Mouse (Mus musculus): ENCODE data around the gene Klrb1b.

Gene Klrb1b

DNA sequence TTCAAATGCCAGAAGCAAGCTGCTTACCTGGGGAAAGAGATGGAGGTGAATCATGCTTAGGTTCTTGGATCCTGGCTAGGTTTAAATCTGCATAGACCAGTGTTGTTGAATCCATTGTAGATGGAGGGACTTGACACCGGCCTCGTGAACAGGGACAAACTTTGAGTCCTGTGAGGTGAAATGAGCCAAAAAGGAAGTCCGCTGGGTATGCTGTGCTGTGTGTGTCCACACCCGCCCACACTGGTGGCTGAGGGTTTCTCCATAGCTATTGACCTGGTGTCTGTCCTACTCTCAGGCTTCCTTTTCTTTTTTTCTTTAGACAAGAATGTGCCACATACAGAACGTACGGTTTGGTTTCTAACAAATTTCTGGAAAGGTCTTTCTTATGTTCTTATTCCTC, at the start of gene Klrb1b, which contains the start of gene Gm44511:
Gene Klrb1b, minus strand, starts transcription at position 200 of the 400 bp plus-strand sequence.
Gene Gm44511, minus strand, starts transcription at position 184 of the 400 bp plus-strand sequence.
- no peak for DNase-seq (ENCODE audit: low spot score)

DNA sequence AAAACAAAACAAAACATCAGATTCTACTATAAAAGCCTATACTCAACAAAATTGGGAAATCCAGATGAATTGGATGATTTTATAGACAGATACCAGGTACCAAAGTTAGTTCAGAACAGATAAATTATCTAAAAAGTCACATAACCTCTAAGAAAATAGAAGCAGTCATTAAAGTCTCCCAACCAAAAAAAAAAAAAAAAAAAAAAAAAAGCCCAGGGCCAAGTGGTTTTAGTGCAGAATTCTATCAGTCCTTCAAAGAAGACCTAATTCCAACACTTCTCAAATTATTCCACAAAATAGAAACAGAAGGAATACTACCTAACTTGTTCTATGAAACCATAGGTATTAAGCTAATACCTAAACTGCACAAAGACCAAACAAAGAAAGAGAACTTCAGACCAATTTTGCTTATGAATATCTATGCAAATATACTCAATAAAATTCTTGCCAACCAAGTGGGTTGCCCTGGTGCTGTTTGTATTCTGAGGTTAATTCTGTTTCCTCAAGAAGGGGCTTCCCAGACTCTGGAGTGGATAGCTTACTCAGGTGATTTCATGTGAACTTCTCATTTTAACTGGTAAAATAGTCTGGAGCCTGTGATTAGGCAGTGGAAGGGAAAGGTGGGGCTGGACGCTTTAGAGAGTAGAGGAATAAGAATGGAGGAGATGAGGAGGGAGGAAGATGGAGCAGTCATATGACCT, 45.9 kb upstream of the Klrb1b start:
- DNase-seq (ENCODE audit: low spot score), result no peak

DNA sequence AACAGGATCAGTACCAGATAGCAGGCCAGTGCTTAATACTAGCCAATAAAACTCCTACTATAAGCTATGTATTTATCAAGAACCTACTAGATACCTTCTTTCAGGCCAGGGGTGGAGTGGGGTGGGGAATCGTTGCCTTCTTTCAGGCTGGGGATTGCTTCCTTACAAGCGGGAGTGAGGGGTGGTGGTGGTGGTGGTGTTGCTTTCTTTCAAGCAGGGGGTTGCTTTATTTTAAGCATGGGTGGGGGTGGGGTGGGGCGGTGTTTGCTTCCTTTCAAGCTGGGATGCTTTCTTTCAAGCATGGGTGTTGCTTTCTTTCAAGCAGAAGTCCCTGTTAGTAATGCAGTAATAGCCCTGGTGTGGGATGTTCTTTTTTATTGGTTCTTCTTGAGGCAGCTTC, 42.7 kb upstream of the Klrb1b start:
- DNase-seq (ENCODE audit: low spot score), result no peak

DNA sequence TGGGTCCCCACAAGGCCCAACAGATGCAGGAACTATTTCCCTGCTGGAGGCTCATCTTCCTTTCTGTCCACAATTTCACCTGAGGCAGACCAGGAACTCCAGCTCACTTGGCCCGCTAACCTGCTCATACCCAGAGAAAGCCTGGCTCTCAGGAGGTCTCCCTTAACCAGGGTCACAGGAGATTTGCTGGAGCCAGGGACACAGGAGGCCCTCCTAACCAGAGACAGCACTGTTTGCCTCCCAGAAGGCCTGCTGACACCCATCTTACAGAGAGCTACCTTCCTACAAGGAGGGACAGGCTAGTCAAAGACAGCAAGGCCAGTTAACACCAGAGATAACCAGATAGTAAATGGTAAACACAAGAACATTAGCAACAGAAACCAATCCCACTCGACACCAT, 31.8 kb upstream of the Klrb1b start:
- no peak for DNase-seq (ENCODE audit: low spot score)

DNA sequence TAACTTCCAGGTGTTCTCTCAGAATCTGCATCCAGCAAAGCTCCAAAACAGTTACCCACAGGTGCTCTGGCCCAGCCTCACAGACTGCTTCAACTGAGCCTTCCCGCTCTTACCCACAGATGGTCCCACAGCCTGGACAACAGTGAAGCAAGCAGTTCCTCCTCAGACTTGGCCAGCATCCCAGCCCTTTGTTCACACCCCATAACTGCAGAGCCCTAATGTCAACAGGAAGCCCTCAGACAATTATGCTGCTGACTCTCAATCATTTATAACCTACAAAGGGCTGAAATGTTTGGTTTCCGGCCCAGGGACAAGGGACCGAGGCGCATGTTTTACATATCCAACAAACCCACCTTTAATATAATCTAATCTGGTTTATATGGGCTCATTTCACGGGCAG, 30.1 kb upstream of the Klrb1b start:
- DNase-seq (ENCODE audit: low spot score), result no peak

DNA sequence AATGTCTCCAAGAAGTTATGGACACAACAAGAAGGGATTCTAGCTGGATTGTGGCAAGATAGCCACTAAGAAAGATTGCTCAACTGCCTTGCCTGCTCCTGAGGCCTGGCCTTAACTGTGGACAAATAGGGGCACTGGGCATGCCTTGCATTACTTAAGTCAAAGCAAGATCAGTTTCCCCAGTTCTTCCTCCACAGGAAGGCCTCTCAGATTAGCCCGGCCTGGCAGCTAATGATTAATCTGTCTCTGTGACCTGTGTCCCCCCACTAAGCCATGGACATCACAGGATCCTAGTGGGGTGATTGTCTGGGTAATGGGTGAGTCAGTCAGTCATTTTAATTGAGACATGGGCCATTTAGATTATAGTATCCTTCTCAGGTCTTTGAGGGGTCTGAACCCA, 29.3 kb upstream of the Klrb1b start:
- no peak for DNase-seq (ENCODE audit: low spot score)

DNA sequence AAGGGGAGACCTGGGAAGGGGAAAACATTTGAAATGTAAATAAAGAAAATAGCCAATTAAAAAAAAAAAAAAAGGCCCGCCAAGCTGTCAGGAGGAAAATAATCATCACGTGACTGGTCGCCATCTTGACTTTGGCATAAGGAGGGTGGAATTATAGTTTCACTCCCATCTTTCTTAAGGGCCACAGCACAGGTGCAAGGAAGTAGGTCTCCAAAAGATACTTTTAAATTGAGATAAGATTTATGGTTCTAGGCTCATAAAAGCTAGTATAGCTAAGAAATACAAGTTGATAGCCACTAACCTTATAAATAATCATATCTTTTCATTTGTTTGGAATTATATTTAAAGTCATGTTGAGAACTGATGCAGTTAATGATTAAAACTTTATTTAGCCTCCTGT, 28.8 kb upstream of the Klrb1b start:
- DNase-seq (ENCODE audit: low spot score), result no peak

DNA sequence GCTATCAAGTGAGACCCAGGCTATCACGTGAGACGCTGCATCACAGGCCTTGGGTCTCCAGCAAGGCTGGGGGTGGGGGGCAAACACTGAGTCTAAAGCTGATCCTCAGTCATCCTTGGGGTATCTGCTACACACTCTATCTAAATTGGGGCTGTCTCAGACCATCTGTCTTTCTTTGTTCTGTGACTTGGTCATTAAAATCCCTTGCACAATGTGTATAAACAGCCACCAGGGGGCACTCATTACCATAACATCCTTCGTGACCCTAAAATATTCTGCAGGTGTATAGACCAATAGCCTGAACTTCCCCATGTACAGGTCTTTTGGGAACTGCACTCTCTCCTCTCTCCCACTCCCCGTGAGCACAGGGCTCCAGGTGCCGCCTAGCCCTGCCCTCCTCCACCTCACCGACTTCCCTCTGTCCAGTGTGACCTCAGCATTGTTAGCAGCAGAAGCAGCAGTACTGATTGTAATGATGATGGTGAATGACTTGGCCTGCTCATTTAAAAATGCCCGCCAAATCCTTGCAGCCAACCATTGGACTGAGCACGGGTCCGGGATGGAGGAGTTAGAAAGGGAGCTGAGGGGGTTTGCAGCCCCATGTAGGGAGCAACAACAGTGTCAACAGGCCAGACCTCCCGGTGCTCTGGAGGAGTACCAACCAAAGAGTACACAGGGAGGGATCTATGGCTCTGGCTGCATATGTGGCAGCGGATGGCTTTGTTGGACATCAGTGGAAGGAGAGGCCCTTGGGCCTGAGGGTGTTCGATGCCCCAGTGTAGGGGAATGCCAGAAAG, 28.1 kb upstream of the Klrb1b start:
- DNase-seq (ENCODE audit: low spot score), result no peak

DNA sequence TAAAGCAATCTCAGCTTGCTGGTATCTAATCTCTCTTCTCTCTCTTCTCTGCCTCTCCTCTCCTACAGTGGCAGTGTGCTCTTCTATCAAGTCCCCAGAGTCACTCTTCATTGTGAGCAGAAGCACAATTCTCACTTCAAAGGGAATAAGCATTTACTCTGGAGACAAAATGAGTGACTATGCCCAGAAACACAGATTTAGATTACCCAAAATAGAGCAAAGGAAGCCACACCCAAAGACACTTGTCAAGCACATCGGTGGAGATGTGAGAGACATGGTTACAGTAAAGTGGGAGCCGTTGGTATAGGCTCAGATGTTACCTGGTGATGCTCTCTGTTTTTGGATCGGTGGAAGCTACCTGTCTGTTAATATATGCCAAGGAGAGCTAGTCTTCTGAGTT, 26.6 kb upstream of the Klrb1b start:
- no peak for DNase-seq (ENCODE audit: low spot score)

DNA sequence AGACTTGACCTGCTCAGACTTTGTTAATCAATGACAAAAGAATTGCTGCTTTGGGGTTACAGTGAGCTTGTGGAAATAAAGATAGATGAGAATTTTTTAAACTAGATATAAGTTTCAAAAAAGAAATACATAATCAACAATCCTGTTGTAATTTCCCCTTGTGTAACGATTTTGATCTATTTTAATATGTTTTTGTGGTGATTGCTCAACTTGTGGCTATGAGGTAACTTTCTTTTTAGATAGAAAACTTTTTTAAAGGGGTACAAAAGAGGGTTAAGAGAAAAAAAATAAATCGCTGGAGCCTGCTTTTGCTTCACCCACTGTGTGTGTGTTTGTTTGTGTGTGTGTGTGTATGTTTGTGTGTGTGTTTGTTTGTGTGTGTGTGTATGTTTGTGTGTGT, 25.0 kb upstream of the Klrb1b start:
- no peak for DNase-seq (ENCODE audit: low spot score)

DNA sequence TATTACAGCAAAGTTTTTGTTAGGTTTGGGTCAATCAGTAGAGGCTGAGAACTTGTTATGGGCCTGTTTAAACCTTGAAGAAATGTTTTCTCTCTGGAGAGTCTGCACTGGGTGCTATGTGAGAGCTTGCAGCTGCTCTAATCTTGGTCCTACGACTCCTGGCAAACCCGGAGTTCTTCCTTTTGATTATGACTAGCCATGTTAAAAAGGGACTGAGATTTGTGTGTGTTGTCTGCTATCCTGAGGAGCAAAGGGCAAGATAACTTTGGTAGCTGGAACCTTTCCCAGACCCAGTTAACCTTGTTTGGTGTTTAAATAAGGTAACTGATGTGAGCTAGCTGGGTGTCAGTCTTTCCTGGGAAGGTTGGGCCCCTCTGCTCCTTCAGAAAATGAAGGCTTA, 24.5 kb upstream of the Klrb1b start:
- no peak for DNase-seq (ENCODE audit: low spot score)

DNA sequence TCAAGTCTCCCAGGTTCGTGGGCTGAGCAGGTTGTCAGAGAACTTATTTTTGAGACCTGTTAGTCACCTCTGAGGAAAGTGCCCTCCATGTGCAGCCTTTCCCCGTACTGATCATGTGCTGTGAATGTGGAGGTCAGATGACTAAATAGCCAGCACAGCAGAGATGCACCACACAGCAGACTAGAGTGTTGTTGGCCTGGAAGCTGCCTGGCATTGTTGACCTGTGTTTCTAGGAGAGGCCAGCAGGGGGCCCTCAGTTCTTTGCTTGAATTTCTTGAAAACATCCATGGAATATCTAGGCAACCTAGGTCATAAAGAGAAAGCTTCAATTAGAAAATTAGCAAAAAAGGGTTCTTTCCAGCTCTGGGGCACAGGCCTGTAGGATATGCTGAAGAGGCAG, 23.8 kb upstream of the Klrb1b start:
- DNase-seq (ENCODE audit: low spot score), result no peak

DNA sequence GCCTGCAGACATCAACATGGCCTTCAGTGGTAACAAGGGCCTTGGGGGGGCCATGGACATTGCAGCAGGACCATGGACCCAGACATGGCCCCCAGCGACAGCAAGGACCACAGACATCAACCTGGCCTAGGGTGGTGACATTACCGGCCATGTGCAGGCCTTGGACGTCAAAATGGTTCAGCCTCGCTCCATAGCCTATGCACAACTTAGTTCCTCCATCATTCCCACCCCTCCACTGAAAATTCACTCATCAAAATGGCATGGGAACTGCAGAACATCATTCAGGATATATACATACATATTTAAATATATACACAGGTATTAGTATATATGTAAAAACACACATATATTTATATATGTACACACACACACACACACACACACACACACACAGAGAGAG, 21.3 kb upstream of the Klrb1b start:
- DNase-seq (ENCODE audit: low spot score), result no peak

DNA sequence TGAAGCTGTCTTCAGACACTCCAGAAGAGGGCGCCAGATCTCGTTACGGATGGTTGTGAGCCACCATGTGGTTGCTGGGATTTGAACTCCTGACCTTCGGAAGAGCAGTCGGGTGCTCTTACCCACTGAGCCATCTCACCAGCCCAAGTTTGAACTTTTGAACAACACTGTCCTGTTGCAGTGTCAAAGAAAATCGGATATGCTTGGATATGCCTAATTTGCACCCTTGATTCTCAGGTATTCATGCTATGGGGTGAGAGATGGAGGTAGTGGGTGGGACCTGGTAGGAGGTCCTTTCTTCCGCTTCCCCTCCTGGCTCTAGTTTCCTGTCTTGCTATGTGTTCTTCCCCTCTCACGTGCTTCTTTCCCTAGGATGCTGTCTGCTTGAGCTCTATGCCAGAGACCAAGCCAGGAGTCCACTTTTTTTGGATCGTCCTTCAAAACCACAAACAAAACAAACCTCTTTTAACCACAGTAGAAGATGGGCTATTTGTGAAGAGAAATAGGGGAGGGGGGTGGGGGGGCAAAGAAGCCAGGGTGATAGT, 19.9 kb upstream of the Klrb1b start:
- no peak for DNase-seq (ENCODE audit: low spot score)

DNA sequence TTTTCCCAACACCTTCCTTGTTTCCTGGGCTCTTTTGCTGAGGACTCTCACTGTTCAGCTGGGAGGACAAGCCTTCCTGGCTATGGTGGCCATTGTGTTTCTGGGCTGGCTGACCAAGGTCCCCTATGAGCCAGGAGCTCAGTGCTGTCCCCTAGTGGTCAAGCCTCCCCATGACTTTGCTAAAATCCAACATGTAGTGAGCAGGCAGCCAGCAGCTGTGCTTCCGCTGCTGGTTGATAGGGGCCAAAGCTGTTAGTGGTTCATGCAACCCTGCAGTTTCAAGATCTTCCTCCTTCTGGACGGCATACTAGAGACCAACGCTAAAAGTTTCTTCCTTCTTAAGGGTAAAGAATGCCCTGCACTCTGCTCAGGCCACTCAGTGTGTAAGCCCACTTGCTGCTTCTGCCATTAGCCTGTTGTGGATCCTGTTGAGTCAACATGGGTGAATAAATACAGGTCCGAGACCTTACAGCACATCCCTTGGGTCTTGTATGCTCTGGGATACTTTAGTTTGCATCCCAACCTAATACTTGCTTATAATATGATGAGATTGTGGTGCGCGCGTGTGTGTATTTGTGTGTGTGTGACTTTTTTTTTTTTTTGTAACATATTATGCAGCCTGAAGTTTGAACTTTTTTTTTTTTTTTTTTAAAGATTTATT, 19.3 kb upstream of the Klrb1b start:
- DNase-seq (ENCODE audit: low spot score), result peak; percentile 83

DNA sequence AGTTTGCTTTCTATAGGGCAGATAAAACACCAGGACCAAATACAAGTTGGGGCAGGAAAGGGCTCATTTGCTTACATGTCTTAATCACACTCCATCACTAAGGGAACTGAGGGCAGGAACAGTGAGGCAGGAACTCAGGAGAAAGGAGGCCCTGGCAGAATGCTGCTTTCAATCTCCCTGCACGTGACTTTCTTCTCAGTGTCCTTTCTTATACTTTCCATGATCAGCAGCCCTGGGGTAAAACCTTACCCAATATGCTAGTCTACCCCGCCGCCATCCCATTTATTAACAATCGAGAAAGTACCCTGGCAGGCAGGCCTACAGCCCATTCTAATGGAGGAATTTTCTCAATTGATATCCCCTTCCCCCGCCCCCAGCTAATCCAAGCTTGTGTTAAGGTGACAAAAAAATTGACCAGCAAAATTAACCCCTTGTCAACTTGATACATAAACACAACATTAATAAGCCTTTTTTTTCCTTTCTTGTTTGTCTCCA, 18.5 kb upstream of the Klrb1b start:
- no peak for DNase-seq (ENCODE audit: low spot score)

DNA sequence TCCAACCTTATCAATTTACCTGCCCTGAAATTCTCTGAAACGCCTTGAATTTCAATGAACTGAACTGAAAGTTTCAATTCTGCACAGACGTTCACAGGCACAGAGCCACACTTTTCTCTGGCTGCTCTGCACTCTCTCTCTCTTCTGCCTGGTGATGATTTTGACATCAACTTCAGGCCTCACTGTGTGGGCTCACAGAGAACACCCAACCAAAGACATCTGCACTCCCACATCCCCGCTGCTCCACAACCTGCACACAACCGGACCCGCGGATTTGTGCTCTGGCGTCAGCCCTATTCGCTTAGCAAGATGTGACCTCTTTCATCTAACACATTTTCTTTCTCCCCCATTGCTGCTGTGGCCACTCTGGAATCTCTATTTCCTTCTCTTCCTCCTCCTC, 18.0 kb upstream of the Klrb1b start:
- no peak for DNase-seq (ENCODE audit: low spot score)

DNA sequence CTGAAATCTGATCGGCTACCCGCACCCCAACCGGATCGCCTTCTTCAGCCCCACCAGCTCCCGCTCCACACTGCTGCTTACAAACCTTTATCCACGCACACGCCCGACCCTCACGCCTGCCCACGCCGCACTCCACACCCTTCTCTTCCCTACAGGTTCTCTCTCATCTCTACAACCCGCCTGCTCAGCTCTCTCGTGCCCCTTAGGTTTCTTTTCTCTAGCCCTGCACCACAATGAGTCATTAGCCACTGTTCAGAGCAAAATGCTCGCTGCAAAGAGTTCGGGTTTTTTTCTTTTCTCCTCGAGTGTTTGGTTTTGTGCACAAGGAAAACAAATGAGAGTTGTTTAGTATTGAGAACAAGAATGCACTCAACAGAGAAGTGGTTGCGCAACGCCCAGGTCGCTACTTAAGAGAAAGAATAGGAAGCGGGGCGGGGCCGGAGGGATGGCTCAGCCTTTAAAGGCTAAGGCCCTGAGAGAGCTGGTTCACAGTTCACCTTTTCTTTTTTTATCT, 17.4 kb upstream of the Klrb1b start:
- DNase-seq (ENCODE audit: low spot score), result peak; percentile 43

DNA sequence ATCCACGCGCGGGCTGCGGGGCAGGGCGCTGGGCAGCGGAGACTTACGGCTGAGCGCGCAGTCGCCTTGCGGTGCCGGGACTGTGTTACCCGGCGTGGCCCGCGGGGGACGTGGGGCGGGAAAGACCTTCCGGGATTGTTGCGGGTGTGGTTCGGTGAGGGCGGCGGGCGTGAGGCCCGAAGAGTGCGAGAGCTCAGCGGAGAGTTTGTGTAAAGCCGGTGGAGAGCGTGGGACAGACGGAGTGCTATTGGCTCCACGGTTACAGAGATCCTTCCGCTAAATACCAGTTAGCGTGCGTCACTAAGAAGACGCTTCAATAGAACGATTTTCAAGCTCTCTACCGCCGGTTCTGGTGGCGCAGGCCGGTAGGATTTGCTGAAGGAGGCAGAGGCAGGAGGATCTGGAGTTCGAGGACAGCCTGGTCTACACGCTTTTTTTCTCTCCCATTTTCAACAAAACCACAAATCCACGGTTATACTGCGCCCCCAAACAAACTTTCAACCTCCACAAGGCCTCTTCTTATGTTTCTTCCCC, 16.9 kb upstream of the Klrb1b start:
- peak; percentile 88 for DNase-seq (ENCODE audit: low spot score)

DNA sequence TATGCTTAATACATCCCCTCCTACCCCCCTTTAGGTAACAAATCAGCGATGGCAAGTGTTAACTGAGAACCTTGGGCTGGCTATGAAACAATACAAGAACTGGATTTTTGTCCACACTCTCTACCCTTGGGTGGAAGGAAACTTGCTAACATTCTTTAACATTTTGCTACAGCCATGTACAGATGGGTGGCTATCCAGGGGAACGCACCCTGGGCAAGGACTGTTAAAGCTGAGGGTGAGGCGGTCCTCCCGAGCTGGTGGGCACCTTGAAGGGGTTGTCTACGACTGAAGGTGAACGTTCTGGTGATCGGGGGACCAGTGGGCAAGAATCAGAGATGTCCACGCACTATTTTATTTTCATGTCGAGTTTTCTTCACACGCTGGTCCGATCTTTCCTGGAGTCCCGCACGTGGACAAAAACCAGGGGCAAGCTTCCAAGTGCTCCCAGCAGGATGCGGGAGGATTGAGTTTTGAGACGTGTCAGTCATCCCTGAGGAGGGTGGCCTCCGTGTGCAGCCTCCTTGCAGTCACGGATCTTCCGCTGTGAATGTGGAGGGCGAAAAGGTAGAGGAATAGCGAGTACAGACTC, 16.3 kb upstream of the Klrb1b start:
- no peak for DNase-seq (ENCODE audit: low spot score)

DNA sequence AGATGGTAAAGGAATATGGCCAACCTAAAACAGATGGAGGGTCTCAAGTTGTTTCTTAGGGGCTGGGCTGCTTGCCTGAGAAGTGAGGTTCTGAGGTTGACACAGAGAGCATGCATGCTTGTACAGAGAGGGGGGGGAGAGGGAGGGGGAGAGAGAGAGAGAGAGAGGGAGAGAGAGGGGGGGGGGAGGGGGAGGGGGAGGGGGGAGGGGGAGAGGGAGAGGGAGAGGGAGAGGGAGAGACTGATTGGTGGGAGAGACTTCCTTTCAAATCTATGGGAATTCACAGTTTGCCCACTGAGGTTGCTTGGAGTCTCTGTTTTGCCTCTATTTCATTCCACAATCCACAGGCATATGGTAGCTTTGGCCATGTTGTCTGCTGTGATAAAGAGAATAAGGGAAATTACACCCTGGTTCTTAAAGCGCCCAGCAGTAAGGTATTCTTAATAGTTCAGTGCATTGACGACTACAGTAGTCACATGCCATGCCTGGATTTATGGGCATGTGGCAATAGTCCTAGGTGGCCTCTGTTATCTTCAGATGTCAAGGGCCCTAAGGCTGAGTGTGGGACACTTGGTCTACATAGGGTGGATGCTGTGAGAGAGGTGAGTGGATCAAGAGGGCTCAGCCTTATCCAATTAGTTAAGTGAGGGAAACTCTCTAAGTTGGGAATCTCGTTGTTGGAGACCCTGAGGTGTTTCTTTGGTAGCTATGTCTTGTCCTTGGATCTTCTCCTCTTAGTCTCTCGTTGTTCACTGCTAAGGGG, 15.4 kb upstream of the Klrb1b start:
- DNase-seq (ENCODE audit: low spot score), result no peak
